In the genomic region with DNA sequence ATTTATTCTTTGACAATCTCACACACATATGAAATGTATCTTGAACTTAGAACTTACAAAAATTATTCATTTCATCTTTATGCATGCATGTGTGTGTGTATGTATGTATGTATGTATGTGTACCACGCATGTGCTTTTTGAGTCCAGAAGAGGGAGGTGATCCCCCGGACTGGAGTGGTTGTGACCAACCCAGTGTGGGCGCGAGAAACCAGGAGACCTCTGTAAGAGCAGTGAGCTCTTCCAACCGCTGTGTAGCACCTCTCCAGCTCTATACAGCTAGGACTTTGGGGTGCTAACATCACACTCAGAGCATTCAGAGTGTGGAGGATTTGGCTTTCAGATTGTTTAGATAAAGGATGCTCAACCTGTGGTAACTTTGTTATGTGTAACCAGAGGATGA, we compare ENCODE assay signal across 10 mouse cellular contexts.
"Had no signal": no experiment of that assay in that cellular context is flagged by ENCODE, and none has a peak within 500 bp of the region (broad histone marks: within the 10 kb centered on the region; RNA-seq: fewer than 3 reads in every experiment).

No protein-coding gene starts in this region.

- H3K9me3 ChIP-seq: limb, embryonic 12.5 days; neural tube, embryonic 15.5 days had no signal

- H3K9ac ChIP-seq: limb, embryonic 12.5 days; liver, embryonic 14.5 days; neural tube, embryonic 15.5 days had no signal

- H3K4me2 ChIP-seq: limb, embryonic 12.5 days; neural tube, embryonic 15.5 days had no signal

- H3K27ac ChIP-seq: limb, embryonic 12.5 days; liver, embryonic 14.5 days; neural tube, embryonic 15.5 days had no signal

- H3K4me3 ChIP-seq: layer of hippocampus, adult 2 months; limb, embryonic 12.5 days; myocyte; neural tube, embryonic 15.5 days had no signal

- H3K27me3 ChIP-seq: limb, embryonic 12.5 days; neural tube, embryonic 15.5 days had no signal

- ATAC-seq: hindbrain, embryonic 16.5 days had no signal

- H3K36me3 ChIP-seq: limb, embryonic 12.5 days; neural tube, embryonic 15.5 days had no signal

- DNase-seq: liver; midbrain, embryonic 14.5 days; thymus, adult 2 months; thymus, postnatal 25 days had no signal
